Mouse (Mus musculus) kidney, adult 2 months (tissue): ENCODE data around the gene Olfr213.

Source experiments
- CTCF ChIP-seq: fragments of 200-500 bp; conservative IDR thresholded peaks from 2 replicates; pipeline ENCODE4 v1.5.1; 2011; ENCODE audit warnings: low read depth, mild to moderate bottlenecking, control low read depth, low read length, moderate library complexity, mixed read lengths; ENCODE audit not compliant: insufficient read depth, insufficient read length
- POLR2A ChIP-seq: fragments of 200-500 bp; IDR thresholded peaks from one replicate; pipeline ENCODE4 v1.6.1; 2011; ENCODE audit warnings: low read depth, low read length, control low read depth

DNA sequence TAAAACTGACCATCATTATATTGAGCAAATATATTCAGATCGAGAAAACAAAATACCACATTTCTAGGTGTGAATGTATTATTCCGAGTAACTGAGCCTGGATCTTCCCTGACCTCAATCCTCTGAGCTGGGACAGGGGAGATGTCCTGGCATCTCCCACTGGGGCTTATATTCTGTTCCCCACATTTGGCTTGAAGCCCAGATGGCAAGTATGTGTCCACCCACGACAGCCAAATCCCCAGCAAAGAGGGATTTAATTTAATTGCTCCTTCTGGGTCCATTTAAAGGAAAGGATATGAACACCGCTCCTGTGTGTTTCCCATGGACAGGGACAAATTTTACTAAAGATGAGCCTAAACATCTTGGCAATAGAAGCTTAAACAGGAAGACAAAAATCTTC is 49.5 kb upstream of the Olfr213 start, which contains the start of gene Olfr211:
- no peak for TF ChIP-seq CTCF
- no peak for TF ChIP-seq POLR2A
